Mouse (Mus musculus) cerebellum, adult 2 months (tissue): ENCODE data around the gene Fbxo41. TPM values are rescaled to one million over a fixed set of nuclear protein-coding genes. Genes with fewer than 3 reads are reported as not detected.
A peak's percentile ranks its signal among the peaks of the same experiment; 100 is the strongest.

Experiments used
- DNase-seq, 2 experiments: peaks; one replicate each; pipeline ENCODE4 v3.0.0; 2021
- H3K27ac ChIP-seq: fragments of 200-500 bp; 2 replicates; pipeline ENCODE4 v1.5.1; 2012; ENCODE audit warnings: low read length, control low read depth, inconsistent platforms; ENCODE audit not compliant: insufficient read depth
- H3K27me3 ChIP-seq: fragments of 200-500 bp; 2 replicates; pipeline ENCODE4 v1.6.1; 2012; ENCODE audit warnings: inconsistent platforms, mild to moderate bottlenecking, low read length, moderate library complexity; ENCODE audit not compliant: control insufficient read depth, insufficient read depth
- H3K4me1 ChIP-seq: fragments of 200-500 bp; 2 replicates; pipeline ENCODE4 v1.6.1; 2011; ENCODE audit warnings: low read length; ENCODE audit not compliant: control insufficient read depth, insufficient read depth
- H3K4me3 ChIP-seq: fragments of 200-500 bp; replicated peaks from 2 replicates; pipeline ENCODE3; 2011; ENCODE audit warnings: mild to moderate bottlenecking, low read depth, low read length, control low read depth; ENCODE audit not compliant: insufficient read depth
- CTCF ChIP-seq: fragments of 200-500 bp; IDR thresholded peaks from 2 replicates; pipeline ENCODE4 v1.5.1; 2011; ENCODE audit warnings: low read depth, mild to moderate bottlenecking, control low read depth, low read length, moderate library complexity, borderline replicate concordance; ENCODE audit not compliant: insufficient read depth
- POLR2A ChIP-seq: fragments of 200-500 bp; IDR thresholded peaks from 2 replicates; pipeline ENCODE4 v1.6.1; 2011; ENCODE audit warnings: low read length, control low read depth, borderline replicate concordance; ENCODE audit not compliant: insufficient read depth
- WGBS: fragments of 180-500 bp; shearing (Covaris S2); methylation state at CpG from one replicate; pipeline ENCODE4 v1.1.7; 2018; 5-methylcytosine and 5-hydroxymethylcytosine counted together
- polyA plus RNA-seq: library from polyadenylated mRNA; depleted of rRNA; stranded (reverse); fragments of >200 nt; gene quantifications from 2 replicates; pipeline ENCODE4 v1.2.3, GENCODE M21; 2012; rRNA removed

Fbxo41 gene
- polyA plus RNA-seq, 1 experiment = 32.9 TPM

GRCm38 (mm10) chr6:85436631-85437030 is 66.2 kb downstream of the Fbxo41 start:
- Histone ChIP-seq H3K4me3 (no peak overlapping the region), H3K27ac (no peak overlapping the region), H3K27me3 (no peaks in the 10 kb centered on the region), H3K4me1 (no peaks in the 10 kb centered on the region)
- WGBS = 78% methylated on average over 6 of the region's 6 CpGs
- no peak for TF ChIP-seq POLR2A
- TF ChIP-seq CTCF = no peak
- DNase-seq = no peak

GRCm38 (mm10) chr6:85436204-85436603 is 66.6 kb downstream of the Fbxo41 start:
- Histone ChIP-seq H3K27me3 (no peaks in the 10 kb centered on the region), H3K27ac (no peak overlapping the region), H3K4me1 (no peaks in the 10 kb centered on the region), H3K4me3 (no peak overlapping the region)
- DNase-seq = no peak
- TF ChIP-seq POLR2A (no peak), CTCF (no peak)
- WGBS = 62% methylated on average over 1 of the region's 1 CpGs

- Histone ChIP-seq H3K27ac (no peak overlapping the region), H3K27me3 (no peaks in the 10 kb centered on the region), H3K4me1 (no peaks in the 10 kb centered on the region), H3K4me3 (no peak overlapping the region)
- 85% methylated on average over 5 of the region's 5 CpGs for WGBS
- TF ChIP-seq POLR2A (no peak), CTCF (no peak)
- DNase-seq = no peak
These were observed 68.9 kb downstream of the Fbxo41 start for GRCm38 (mm10) chr6:85433865-85434264.

- Histone ChIP-seq H3K4me3 (peak within 1 kb of the TSS; percentile 77), H3K4me1 (no peaks in the 10 kb centered on the region), H3K27ac (no peak within 1 kb of the TSS), H3K27me3 (no peaks in the 10 kb centered on the region)
- no peak for TF ChIP-seq CTCF
- no peak for TF ChIP-seq POLR2A
- peak; percentile 72 to 76 for DNase-seq
- WGBS = under 1% methylated on average over 39 of the region's 39 CpGs
These were observed 70.9 kb downstream of the Fbxo41 start, which contains the start of gene Smyd5 for GRCm38 (mm10) chr6:85431842-85432431. Gene Smyd5 (plus strand): TSS chr6:85431989.

- no peaks in the 10 kb centered on the region for H3K27me3 ChIP-seq
- 53% methylated on average over 8 of the region's 8 CpGs for WGBS
- H3K4me3 ChIP-seq = peak overlapping the region; percentile 77
- no peak for DNase-seq
- no peak for TF ChIP-seq CTCF
- no peak for TF ChIP-seq POLR2A
- H3K4me1 ChIP-seq = no peaks in the 10 kb centered on the region
- no peak overlapping the region for H3K27ac ChIP-seq
These were observed 71.4 kb downstream of the Fbxo41 start for GRCm38 (mm10) chr6:85431274-85431841.

- WGBS = 15% methylated on average over 28 of the region's 28 CpGs
- Histone ChIP-seq H3K4me1 (no peaks in the 10 kb centered on the region), H3K4me3 (no peak within 1 kb of the TSS), H3K27ac (no peak within 1 kb of the TSS), H3K27me3 (no peaks in the 10 kb centered on the region)
- DNase-seq = no peak
- TF ChIP-seq CTCF (no peak), POLR2A (no peak)
These were observed 78.9 kb downstream of the Fbxo41 start, which contains the start of gene Noto for GRCm38 (mm10) chr6:85423836-85424379. Gene Noto (plus strand): TSS chr6:85423886.

Other genes starting within 250 kb of the Fbxo41 start
- 169 and 172 TPM in 2 replicates for gene Sfxn5, start 169.6 kb downstream of the Fbxo41 start, polyA plus RNA-seq
- 70.7 and 75.2 TPM in 2 replicates for gene Rab11fip5, start 128.4 kb downstream of the Fbxo41 start, polyA plus RNA-seq
- gene Noto, start 79.1 kb downstream of the Fbxo41 start, polyA plus RNA-seq = not detected in 2 replicates
- 35.3 and 38.8 TPM in 2 replicates for gene Smyd5, start 71.0 kb downstream of the Fbxo41 start, polyA plus RNA-seq
- 207 TPM in 2 replicates for gene Cct7, start 51.5 kb downstream of the Fbxo41 start, polyA plus RNA-seq
- gene Pradc1, start 51.0 kb downstream of the Fbxo41 start, polyA plus RNA-seq = 21.2 and 21.5 TPM in 2 replicates
- 8.3 and 9.8 TPM in 2 replicates for gene Egr4, start 10.6 kb upstream of the Fbxo41 start, polyA plus RNA-seq
- gene Alms1, start 84.5 kb upstream of the Fbxo41 start, polyA plus RNA-seq = 14.1 and 14.9 TPM in 2 replicates
- 0.62 and 0.65 TPM in 2 replicates for gene Nat8f7, start 210.2 kb upstream of the Fbxo41 start, polyA plus RNA-seq